Mouse (Mus musculus): ENCODE results near the gene Mpg.
"Not testable (repeated sequence)": the region's sequence is repeated elsewhere in the genome, so short reads cannot be mapped to it uniquely, and the experiment has no call there.

Mpg gene

DNA sequence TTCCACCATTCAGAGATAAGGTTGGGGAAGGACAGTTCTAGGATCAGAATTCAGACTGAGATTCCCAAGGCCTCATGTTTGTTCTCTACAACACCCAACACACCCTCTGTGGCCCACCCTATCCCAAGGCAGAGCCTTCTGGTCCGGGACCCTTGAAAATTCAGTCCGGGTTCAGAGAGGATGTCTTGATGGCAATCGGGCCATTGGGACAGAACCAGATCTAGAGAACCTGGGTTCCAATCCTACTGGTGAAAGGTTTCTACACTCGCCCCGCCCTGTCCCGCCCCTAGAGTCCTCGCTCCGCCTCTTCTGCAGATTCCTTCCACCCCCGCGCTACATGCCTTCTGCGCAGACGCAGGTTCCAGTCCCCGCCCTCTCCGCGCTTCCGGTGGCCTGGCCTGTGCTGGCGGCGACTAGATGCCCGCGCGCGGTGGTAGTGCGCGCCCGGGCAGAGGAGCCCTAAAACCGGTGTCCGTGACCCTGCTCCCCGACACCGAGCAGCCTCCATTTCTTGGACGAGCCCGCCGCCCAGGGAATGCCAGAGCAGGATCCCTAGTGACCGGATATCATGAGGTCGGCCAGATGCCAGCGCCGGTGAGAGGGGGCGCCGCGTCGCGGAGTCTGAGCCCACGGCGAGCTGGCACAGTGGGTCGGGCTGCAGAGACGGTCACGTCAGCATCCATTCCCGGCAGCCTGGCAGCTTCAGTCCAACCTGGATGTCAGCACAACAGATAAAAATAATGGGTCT, at the start of gene Mpg:
Gene Mpg (plus strand): TSS at position 382 of the 748 bp plus-strand sequence.
- DNase-seq, result peak; percentile 90

DNA sequence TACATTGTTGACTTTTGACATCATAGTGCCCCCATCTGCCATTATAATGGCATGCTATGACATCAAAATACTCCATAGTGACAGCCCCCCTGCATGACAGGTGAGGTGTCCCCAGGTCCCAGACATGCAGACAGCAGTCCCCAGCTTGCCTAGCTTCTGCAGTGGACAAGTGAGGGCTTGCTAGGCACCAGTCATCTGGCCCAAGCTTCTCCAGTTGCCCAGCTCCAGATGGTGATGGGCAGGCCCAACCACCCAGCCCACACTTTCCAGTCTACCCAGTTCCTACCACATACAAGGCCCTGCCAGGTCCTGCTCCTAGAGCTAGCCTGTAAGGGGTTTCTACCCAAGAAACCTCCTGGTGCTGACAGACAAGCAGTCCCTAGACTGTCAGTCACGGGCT, 47.8 kb upstream of the Mpg start:
- no peak for DNase-seq

GRCm38 (mm10) chr11:32181246-32181645, 45.1 kb upstream of the Mpg start:
- DNase-seq, result no peak

DNA sequence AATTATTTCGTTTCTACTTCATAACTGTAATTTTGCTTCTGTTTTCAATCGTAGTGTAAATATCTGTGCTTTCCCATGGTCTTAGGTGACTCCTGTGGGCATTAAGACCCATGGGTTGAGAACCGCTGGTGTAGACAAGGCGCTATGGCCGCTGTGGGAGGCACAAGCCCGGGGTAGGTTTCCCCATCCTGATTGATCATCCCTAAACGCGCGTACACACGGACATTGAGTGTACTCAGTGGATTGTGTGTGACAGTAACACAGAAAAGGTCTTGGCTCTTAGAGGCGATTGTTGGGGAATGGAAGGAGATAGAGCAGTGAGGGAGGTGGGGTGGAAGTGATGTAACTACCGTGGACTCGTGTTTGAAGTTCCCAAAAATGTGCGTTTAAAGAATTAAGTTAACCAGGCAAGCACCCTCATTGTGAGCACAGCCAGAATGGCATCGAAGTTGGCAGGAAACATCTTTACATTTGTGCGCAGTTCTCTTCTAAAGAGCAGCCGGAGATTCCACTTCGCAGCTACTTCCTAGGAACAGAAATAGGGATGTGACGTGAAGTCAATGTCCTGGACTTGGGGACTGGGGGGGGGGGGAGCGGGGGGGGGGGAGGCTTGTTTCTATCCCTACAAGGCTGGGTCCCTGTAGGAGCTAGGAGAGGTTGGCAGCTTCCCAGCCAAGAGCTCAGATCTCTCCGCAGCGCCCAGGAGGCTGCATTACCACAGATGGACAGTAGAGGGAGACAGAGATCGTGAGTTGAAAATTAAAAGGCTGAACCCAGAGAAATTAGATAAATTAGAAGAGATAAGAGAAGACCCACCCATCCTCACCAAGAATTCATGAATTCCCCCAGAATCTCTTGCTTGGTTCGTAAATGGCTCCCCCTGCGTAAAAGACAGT, 44.1 kb upstream of the Mpg start:
- peak; percentile 91 for DNase-seq

DNA sequence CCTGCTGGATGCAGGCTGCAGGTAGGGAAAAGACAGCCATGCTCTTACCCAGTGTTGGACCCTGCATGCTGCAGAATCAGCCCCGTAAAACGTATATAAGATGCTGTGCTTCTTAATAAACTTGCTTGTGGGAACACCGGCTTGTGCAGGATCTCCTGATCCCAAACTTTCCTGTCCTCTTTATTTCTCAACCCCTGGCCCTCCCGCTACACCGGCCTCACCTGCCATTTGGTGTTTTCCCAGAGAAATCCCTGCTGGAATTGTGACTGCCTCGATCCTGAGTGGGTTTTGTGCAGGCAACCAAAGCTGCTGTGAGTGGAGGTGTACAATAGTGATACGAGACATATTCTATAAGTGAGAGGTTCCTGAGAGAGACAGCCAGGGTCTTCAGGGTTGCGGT, 41.8 kb upstream of the Mpg start:
- no peak for DNase-seq

DNA sequence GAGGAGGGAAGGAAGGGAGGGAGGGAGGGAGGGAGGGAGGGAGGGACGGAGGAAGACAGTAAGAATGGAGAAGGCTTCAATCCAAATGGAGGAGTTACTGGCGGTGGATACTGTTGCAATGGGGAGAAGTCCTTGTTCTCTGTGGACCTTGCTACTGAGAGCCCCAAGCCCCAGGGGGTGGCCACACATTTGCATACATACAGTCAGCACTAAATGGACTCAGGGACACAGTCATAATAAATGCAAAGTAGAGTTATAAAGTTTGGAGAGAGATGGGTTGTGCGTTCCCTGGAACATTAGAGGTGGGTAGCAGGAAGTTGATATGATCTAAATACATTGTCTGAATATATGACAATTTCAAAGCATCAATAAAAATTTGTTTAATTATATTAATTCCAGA, 40.3 kb upstream of the Mpg start:
- DNase-seq, result no peak

GRCm38 (mm10) chr11:32187256-32187655, 39.0 kb upstream of the Mpg start:
- DNase-seq, result no peak

DNA sequence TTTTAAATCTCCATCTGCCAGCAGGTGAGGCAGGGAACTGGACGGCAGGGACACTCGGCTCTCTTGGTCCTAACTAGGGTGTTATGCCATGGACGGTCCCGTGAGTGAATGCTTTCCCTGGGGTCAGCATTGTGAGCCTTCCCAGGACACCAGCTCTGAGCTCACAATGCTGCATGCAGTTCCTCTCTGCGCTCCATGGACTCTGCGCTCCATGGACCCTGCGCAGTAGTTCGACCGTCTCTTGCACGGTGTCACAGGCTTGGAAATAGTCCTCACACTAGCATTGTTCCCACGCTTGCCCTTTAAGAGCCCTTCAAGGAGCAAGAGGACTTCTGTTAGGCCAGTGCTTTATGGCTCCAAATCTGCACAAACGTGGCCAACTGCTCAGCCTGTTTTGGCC, 37.4 kb upstream of the Mpg start:
- DNase-seq, result no peak

GRCm38 (mm10) chr11:32189434-32189833, 36.9 kb upstream of the Mpg start:
- no peak for DNase-seq

GRCm38 (mm10) chr11:32190119-32190518, 36.2 kb upstream of the Mpg start:
- no peak for DNase-seq

DNA sequence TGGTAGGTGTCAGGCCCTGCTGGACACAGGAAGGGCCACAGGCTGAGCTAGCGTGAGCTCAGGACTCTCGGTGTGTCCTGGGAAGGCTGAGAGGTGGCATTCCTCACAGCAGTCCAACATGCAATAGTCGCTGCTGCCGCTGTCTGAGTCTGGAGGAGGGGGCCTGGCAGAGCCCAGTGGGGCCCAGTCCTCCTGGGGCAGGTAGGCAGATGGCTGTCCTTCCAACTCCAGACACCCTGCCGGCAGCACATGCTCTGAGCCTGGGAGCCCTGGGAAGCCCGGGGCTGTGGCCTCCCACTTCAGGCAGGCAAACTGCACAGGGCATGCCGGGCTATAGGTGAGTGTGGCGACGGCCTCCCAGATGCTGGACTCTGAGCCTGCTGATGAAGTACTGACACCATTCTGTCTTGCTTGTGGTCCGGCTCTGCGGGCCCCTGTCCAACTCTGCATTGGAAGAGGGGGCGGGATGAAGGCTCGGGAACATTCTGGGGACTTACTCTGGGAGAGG, 35.6 kb upstream of the Mpg start:
- no peak for DNase-seq

- DNase-seq, result no peak
Observed at GRCm38 (mm10) chr11:32193156-32193555, 33.1 kb upstream of the Mpg start.

DNA sequence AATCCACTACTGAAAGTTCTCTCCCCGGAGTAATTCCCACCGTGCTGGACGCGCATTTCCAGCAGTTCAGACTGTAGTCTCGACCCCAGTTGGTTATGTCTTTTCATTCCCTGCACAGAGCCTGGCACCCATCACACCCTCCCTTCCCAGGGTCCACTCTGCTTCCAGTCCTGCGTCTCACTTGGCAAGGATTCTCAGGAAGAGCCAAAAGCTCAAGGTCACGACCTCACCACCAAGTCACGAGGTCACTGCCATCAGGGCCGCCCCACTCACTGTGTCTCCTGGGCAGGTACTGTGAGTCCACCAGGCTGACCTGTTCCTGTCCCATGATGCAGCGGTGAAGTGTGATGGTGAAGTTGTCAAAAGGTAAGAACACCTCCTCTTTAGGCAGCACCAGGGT, 32.2 kb upstream of the Mpg start:
- no peak for DNase-seq

GRCm38 (mm10) chr11:32194626-32195025, 31.7 kb upstream of the Mpg start:
- DNase-seq, result no peak

DNA sequence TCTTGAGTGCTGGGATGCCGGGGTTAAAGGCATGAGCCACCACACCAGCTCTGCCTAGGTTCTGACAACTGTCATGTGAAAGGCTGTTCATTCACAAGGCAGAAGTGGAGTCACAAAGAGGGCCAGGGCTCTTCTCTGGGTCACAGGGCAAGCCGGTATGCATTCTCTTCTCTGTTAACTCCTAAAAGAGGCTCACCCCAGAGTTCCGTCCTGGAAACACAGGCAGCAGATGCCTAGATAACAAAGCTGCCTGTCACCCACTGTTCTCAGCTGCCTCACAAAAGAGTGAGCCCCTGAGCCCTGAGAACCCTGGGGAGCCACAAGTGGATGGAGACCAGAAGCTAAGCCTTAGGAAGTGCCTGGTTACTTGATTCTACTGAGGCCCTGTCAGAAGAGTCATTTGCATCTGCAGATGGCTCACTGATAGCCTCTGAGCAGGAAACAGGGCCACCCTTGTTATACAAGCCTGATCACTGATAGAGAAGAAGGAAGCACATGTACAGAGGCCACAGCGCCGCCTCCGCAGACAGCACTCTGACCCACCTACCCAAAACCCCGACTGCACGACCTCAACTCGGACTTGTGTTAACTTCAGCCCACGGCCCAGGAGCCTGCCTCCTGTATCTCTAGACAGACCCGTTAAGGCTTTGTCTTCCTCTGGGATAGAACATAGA, 30.3 kb upstream of the Mpg start:
- DNase-seq, result no peak

DNA sequence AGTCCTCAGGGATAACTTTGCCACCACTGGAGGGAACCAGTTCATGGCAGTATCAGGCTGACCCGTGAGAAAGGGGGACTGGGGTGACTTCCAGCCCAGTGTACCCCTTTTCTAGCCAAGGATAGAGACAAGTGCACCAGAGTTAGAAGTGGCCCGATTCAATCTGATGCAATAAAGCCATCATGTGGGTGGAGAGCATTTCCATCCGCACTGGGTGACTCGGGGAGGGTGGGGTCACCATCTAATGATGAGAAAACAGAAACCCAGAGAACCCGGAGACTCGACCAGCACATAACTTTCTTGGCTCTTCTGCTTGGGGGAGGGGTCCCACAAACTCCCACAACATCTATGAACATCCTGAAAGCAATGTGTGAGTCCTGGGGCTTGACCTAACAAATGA, 29.6 kb upstream of the Mpg start:
- DNase-seq, result no peak

DNA sequence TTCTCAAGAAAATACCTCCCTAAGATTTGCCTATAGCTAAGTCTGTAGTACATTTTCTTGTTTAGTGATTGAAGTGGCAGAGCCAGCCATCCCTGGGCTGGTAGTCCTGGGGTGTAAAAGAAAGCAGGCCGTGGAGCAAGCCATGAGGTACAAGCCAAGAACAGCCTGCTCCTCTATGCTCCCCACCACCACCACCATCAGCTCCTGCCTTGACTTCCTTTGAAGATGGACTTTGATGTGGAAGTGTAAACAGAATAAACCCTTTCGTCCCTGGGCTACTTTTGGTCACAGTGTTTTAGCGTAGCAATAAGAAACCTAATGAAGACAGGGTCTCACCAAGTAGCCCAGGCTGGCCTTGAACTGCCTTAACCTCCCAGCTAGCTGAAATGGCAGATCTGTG, 28.5 kb upstream of the Mpg start:
- DNase-seq, result no peak

DNA sequence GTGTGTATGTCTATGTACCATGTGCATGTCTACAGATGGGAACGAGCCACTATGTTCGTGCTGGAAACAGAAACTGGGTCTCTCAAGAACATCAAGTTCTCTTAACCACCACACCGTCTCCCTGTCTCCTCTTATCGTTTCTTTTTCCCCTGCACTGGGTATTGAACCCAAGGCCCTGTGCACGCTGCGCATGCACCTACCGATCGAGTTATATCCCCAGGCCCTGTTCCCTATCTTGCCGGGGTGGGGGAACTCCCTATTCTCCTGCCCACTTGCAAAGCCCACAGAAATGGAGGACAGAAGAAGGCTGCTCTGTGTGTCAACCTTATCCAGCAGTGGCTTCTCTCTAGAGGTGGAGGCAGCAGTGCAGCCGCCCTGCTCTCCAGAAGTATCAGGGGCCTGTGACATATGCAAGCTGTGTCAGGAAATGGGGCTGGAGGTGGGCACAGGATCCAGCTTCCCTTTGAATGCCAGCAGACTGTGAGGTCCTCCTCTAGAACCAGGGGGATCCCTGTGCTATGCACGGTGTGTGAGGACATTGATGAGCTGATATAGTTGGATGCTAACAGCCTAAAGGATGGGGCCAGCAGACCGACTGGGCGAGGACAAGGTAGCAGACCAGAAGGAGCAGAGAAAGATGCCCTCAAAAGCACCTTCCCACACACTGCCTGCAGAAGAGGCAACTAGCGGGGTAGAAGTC, 27.9 kb upstream of the Mpg start:
- DNase-seq, result no peak

DNA sequence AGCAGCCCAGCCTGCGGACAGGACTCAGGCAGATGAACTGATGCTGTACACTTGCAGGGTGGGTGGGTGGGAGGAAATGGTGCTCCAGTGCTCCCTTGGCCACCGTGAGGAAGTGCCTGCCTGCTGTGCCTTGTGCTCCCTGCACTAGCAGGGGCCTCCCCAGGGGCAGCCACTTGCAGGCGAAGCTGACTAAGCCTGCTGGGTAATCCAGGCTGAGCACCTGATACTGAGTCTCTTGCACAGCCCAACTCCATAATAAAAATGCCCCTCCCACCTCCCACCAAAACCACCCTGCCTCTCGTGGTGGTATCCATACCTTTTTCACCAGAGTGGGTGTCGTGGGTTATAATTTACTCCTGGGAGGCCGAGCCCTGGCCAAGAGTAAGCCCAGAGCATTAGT, 27.1 kb upstream of the Mpg start:
- DNase-seq, result no peak

GRCm38 (mm10) chr11:32200075-32200601, 26.2 kb upstream of the Mpg start, which contains the start of gene Il9r:
Gene Il9r (minus strand): TSS chr11:32200279.
- no peak for DNase-seq

DNA sequence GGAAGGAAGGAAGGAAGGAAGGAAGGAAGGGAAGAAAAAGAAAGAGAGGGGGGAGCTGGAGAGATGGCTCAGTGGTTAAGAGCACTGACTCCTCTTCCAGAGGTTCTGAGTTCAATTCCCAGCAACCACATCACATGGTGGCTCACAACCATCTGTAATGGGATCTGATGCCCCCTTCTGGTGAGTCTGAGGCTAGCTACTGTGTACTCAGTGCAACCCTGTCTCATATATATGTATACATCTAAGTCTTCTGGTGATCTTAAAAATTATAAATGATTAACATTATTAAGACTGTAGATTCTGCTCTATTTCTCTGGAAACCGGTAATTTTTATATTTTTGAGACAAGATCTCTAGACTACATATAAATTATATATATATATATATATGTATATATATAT, 25.3 kb upstream of the Mpg start:
- not testable (repeated sequence) for DNase-seq

GRCm38 (mm10) chr11:32201922-32202685, 24.2 kb upstream of the Mpg start:
- DNase-seq, result no peak

Measured in cerebellum, adult 9-10 months (tissue).